Mouse (Mus musculus) embryonic fibroblast, embryonic 13.5 days (primary cell): ENCODE data around the gene Nhlrc3.

ENCODE experiments used
- CTCF ChIP-seq: IDR thresholded peaks from 2 replicates; pipeline ENCODE4 v1.5.1; 2011; ENCODE audit warnings: mild to moderate bottlenecking, control low read depth, low read length, moderate library complexity, borderline replicate concordance; ENCODE audit not compliant: insufficient read depth
- POLR2A ChIP-seq: IDR thresholded peaks from 2 replicates; pipeline ENCODE4 v1.6.1; 2011; ENCODE audit warnings: low read depth, mild to moderate bottlenecking, control low read depth, low read length, moderate library complexity

DNA sequence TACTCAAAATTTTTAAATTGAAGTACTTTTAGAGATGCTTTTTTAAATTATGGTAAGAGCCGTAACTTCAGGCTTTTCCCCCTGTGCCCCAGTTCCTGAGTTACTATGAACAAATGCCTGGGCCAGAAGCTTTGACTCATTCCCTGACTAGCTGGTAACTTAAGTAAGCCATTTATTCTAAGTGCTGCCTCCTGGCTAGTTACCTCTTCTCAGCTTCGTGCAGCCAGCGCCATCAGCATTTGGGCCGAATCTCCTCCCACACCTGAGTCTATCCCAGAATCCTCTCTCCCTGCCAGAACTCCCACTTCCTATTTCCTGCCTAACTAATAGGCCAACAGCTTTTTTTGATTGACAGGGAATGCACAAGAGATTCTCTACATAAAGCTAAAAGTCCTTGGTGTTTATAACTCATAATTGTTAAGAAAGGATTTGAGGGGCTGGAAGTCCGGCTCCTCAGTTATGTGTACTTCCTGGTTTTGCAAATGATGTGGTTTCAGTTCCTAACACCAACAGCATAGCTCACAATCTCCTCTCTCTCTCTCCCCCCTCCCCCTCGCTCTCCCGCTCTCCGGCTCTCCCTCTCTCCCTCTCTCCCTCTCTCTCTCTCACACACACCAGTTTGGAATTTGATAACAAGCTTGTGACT, 20.4 kb upstream of the Nhlrc3 start:
- no peak for TF ChIP-seq CTCF
- TF ChIP-seq POLR2A, result no peak
